Mouse (Mus musculus): ENCODE results near the gene Slc39a2.

The Slc39a2 gene

GRCm38 (mm10) chr14:51932092-51933020 is 39.7 kb downstream of the Slc39a2 start:
- no peak for DNase-seq

- DNase-seq = no peak
These were observed 46.3 kb downstream of the Slc39a2 start for GRCm38 (mm10) chr14:51939005-51939404.

GRCm38 (mm10) chr14:51940944-51941560 is 48.4 kb downstream of the Slc39a2 start:
- no peak for DNase-seq

DNA sequence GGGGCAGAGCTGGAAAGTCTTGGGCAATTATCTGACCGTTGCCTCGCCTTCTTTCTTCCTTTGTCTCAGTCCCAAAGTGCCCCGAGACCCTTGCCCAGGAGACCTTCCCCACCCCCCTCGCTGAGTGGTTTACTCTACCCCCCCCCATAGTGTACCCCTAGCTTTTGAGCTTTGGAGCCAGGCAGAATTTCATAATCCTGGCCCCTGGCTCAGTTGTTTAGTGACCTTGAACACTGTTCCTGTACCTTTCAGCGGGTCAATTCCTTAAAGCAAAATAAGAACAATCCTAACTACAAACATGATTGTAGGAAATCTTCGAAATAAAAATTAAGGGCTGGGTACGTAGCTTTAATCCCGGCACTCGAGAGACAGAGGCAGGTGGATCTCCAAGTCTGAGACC is 48.9 kb downstream of the Slc39a2 start:
- no peak for DNase-seq

DNA sequence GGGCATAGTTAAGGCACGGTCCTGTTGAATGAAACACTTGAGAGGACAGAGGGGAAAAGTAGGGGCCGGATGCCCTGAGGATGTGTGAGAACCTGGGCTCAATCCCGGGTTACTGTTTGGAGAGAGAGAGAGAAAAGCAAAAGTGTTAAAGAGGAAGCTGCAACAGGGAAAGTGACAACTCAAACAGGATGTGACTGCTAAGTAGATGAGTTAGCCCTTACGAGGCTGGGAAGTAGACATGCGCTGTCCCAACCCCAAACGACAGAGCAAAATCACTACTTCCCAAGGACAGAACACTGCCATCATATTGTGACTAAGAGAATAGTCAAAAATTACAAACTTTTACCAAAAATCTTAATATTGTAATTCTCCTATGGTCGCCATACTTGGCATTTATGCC is 49.5 kb downstream of the Slc39a2 start:
- no peak for DNase-seq

DNA sequence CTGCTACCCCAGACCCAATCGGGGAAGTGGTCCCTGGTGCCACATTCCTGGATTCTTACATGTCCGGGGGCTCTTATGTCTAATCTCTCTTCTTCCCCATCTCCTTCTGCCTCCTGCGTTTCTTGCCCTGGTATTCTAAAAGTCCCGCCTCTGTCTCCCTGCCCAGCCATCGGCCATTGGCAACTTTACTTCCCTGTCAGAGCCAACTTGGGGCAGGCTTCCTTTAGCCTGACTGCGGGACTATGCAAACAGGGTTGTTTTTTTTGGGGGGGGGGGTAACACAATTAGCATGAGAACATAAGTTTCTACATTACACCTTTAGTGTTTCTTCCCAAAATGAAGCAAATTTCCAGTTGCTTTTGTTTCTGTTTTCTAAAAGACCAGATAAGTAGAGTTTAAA is 50.6 kb downstream of the Slc39a2 start:
- DNase-seq = no peak

All from thymus, adult 18-20 months (tissue).